Comparison of ENCODE assay signal across 9 mouse cellular contexts in genomic region chr2:35087418-35087817, GRCm38 (mm10). TPM values are rescaled to one million over a fixed set of nuclear protein-coding genes. Genes with fewer than 3 reads are reported as not detected.
"Had no signal": no experiment of that assay in that cellular context is flagged by ENCODE, and none has a peak within 500 bp of the region (broad histone marks: within the 10 kb centered on the region; RNA-seq: fewer than 3 reads in every experiment).

No protein-coding gene starts in this region.

- DNase-seq: kidney, adult 2 months; kidney, postnatal 14 days; lung, embryonic 14.5 days; lung, postnatal 10 days; lung, postnatal 4 days; thymus, postnatal 36 days had no signal

RNA-seq across cellular contexts. Expression of gene AI182371, which starts 13.9 kb away (rescaled TPM):
- total RNA-seq: left cerebral cortex, postnatal 10 days had no signal

RNA-seq across cellular contexts. Expression of gene Hc, which starts 26.2 kb away (rescaled TPM):
- total RNA-seq: layer of hippocampus, postnatal 36 days; megakaryocyte, adult 5-6 weeks had no signal
